Mouse (Mus musculus) myocyte (in vitro differentiated cells): Measurements from ENCODE around the gene Nrip3.

Experiments
- E2F4 ChIP-seq: IDR thresholded peaks from one replicate; pipeline ENCODE4 v1.6.1; 2011; ENCODE audit warnings: mild to moderate bottlenecking, control low read depth, moderate library complexity; ENCODE audit not compliant: insufficient read depth
- MAX ChIP-seq: IDR thresholded peaks from one replicate; pipeline ENCODE4 v1.6.1; 2011; ENCODE audit warnings: low read depth, mild to moderate bottlenecking, control low read depth
- MYOD1 ChIP-seq, 3 experiments: IDR thresholded peaks; one replicate each; pipeline ENCODE4 v1.6.1; 2011; ENCODE audit warnings: control low read depth in 2 of 3, low read depth in 2 of 3, mild to moderate bottlenecking in 2 of 3, moderate library complexity in 1 of 3; ENCODE audit not compliant: insufficient read length in 2 of 3, control insufficient read depth in 1 of 3
- MYOG ChIP-seq, 3 experiments: IDR thresholded peaks; one replicate each; pipeline ENCODE4 v1.6.1; 2011; ENCODE audit warnings: control low read depth in 2 of 3, low read depth in 2 of 3, mild to moderate bottlenecking in 2 of 3; ENCODE audit not compliant: insufficient read length in 2 of 3, control insufficient read depth in 1 of 3, insufficient read depth in 1 of 3
- POLR2A ChIP-seq: IDR thresholded peaks from one replicate; pipeline ENCODE4 v1.6.1; 2011; ENCODE audit warnings: low read depth, mild to moderate bottlenecking, control low read depth, moderate library complexity; ENCODE audit not compliant: insufficient read length
- POLR2AphosphoS2 ChIP-seq: IDR thresholded peaks from one replicate; pipeline ENCODE4 v1.6.1; 2011; ENCODE audit warnings: low read depth, control low read depth; ENCODE audit not compliant: insufficient read length
- REST ChIP-seq: IDR thresholded peaks from one replicate; pipeline ENCODE4 v1.6.1; 2011; ENCODE audit warnings: mild to moderate bottlenecking, control low read depth, moderate library complexity; ENCODE audit not compliant: insufficient read depth, insufficient read length
- TCF3 ChIP-seq: IDR thresholded peaks from one replicate; pipeline ENCODE4 v1.6.1; 2011; ENCODE audit warnings: low read depth, control low read depth; ENCODE audit not compliant: insufficient read length
- USF1 ChIP-seq: IDR thresholded peaks from one replicate; pipeline ENCODE4 v1.6.1; 2011; ENCODE audit warnings: low read depth, mild to moderate bottlenecking, control low read depth, moderate library complexity

- TF ChIP-seq MYOD1 (IDR thresholded peaks at IDR 0.05; ENCODE audit: control insufficient read depth in 1 of 3, insufficient read length in 2 of 3, low read depth in 2 of 3) (peak; percentile 74 to 93 (median 90)), TCF3 (peak; percentile 75), POLR2A (no peak), REST (no peak), POLR2AphosphoS2 (no peak), E2F4 (no peak), MAX (no peak), MYOG (IDR thresholded peaks at IDR 0.05; ENCODE audit: control insufficient read depth in 1 of 3, insufficient read depth in 1 of 3, insufficient read length in 2 of 3, low read depth in 2 of 3) (peak; percentile 55 to 97 (median 96)), USF1 (no peak)
These were observed 72.9 kb downstream of the Nrip3 start for GRCm38 (mm10) chr7:109708961-109709382.
